Mouse (Mus musculus): ENCODE data around the gene Mttp.

GRCm38 (mm10) chr3:138121461-138121860 is 23.3 kb downstream of the Mttp start:
- TF ChIP-seq CTCF (IDR thresholded peaks at IDR 0.05; ENCODE audit: borderline replicate concordance, control insufficient read depth, extremely low read depth, insufficient read depth, low read length, poor library complexity) (no peak), POLR2A (IDR thresholded peaks at IDR 0.05; ENCODE audit: control insufficient read depth, extremely low read depth, insufficient read depth, low read length, poor library complexity) (no peak)
